Mouse (Mus musculus) lung, postnatal 0 days (tissue): ENCODE results near the gene Ccnt2. TPM values are rescaled to one million over a fixed set of nuclear protein-coding genes. Genes with fewer than 3 reads are reported as not detected.

Source experiments
- ATAC-seq: fragments of 200-750 bp; cut with Nextera tagmentation; 2 replicates; pipeline ENCODE4 v1.8.0; 2017; ENCODE audit warnings: moderate library complexity
- DNase-seq: peaks from one replicate; pipeline ENCODE4 v3.0.0-alpha.2; 2016; ENCODE audit warnings: low spot score
- H3K27ac ChIP-seq: fragments of 300-500 bp; sonication (generic); 2 replicates; pipeline ENCODE4 v1.5.1; 2014; ENCODE audit warnings: antibody characterized with exemption, mild to moderate bottlenecking, low read length, mixed read lengths
- H3K27me3 ChIP-seq: fragments of 300-500 bp; sonication (generic); replicated peaks from 2 replicates; pipeline ENCODE4 v1.6.1; 2014; ENCODE audit warnings: low read length, mixed read lengths; ENCODE audit not compliant: insufficient read depth
- H3K36me3 ChIP-seq: fragments of 300-500 bp; sonication (generic); 2 replicates; pipeline ENCODE4 v1.6.1; 2014; ENCODE audit warnings: low read length, mixed read lengths; ENCODE audit not compliant: insufficient read depth
- H3K4me1 ChIP-seq: fragments of 300-500 bp; sonication (generic); 2 replicates; pipeline ENCODE4 v1.6.1; 2014; ENCODE audit warnings: antibody characterized with exemption, low read depth, low read length, mixed read lengths; ENCODE audit not compliant: insufficient read depth
- H3K4me2 ChIP-seq: fragments of 300-500 bp; sonication (generic); replicated peaks from 2 replicates; pipeline ENCODE4 v1.6.1; 2014; ENCODE audit warnings: low read depth, mild to moderate bottlenecking, low read length, moderate library complexity, mixed read lengths
- H3K4me3 ChIP-seq: fragments of 300-500 bp; sonication (generic); 2 replicates; pipeline ENCODE4 v1.5.1; 2014; ENCODE audit warnings: low read depth, low read length
- H3K9ac ChIP-seq: fragments of 300-500 bp; sonication (generic); replicated peaks from 2 replicates; pipeline ENCODE4 v1.6.1; 2014; ENCODE audit warnings: low read depth, mild to moderate bottlenecking
- H3K9me3 ChIP-seq: fragments of 300-500 bp; sonication (generic); 2 replicates; pipeline ENCODE4 v1.6.1; 2016; ENCODE audit warnings: low read length, mixed read lengths
- CTCF ChIP-seq: IDR thresholded peaks from 2 replicates; pipeline ENCODE4 v1.5.1; 2016; ENCODE audit warnings: antibody characterized with exemption, mild to moderate bottlenecking
- EP300 ChIP-seq: IDR thresholded peaks from 2 replicates; pipeline ENCODE4 v1.6.1; 2016; ENCODE audit warnings: antibody characterized with exemption, mild to moderate bottlenecking, control low read depth
- WGBS: fragments of 180-500 bp; shearing (Covaris S2); extraction: QIAGEN DNeasy Blood & Tissue Kit; methylation state at CpG from one replicate; pipeline ENCODE4 v1.1.7; 2014; 5-methylcytosine and 5-hydroxymethylcytosine counted together
- polyA plus RNA-seq: library from polyadenylated mRNA; unstranded; fragments of >200 nt; fragmentation: Nextera tagmentation; extraction: Ambion mirVana; gene quantifications from 2 replicates; pipeline ENCODE4 v1.2.1, GENCODE M21; 2015

Gene Ccnt2
- polyA plus RNA-seq, 1 experiment from 2014 or later, result 43.7 TPM

DNA sequence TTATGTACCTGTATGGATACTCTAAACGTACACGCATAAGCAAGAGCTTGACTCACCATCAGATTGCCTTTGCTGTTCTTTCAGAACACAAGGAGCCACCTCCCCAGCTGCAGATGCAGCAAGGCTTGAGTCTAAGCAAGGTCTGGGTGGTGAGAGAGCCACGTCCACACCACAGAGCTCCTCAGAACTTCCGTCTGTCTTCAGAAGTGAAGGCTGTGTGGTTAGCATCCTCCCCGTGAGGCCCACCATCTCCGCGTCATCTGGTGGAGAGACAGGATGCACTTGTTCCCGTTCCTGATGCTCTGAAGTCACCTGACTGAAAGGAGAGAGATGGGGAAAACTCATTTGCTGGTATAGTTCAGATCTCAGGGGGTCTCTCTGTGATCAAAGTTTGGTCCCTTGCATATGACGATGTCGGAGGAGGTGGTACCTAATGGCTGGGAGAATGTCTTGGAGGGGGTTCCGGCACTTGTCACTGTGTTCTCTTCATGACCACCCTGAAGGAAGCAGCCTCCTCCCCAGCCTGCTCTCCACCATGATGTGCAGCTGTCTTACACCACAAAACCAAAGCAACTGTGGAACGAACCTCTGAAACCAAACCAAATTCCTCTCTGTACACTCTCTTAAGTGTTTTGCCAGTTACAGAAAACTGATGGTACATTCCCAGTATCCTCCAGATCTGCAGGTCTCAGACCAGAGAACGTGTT lies 56.4 kb downstream of the Ccnt2 start:
- no peaks in the 10 kb centered on the region for H3K36me3 ChIP-seq
- no peak overlapping the region for H3K27ac ChIP-seq
- WGBS, result 72% methylated on average over 13 of the region's 13 CpGs
- TF ChIP-seq EP300 (no peak), CTCF (no peak)
- H3K9ac ChIP-seq, result no peak overlapping the region
- H3K9me3 ChIP-seq, result no peaks in the 10 kb centered on the region
- DNase-seq (no peak), ATAC-seq (no peak)
- no peaks in the 10 kb centered on the region for H3K4me1 ChIP-seq
- H3K27me3 ChIP-seq, result no peaks in the 10 kb centered on the region
- no peak overlapping the region for H3K4me2 ChIP-seq
- no peak overlapping the region for H3K4me3 ChIP-seq

GRCm38 (mm10) chr1:127833714-127834113 lies 59.8 kb downstream of the Ccnt2 start:
- no peaks in the 10 kb centered on the region for H3K27me3 ChIP-seq
- no peak overlapping the region for H3K4me3 ChIP-seq
- no peak for TF ChIP-seq CTCF
- TF ChIP-seq EP300, result no peak
- no peak overlapping the region for H3K4me2 ChIP-seq
- H3K4me1 ChIP-seq, result no peaks in the 10 kb centered on the region
- no peak for ATAC-seq
- DNase-seq, result no peak
- H3K9ac ChIP-seq, result no peak overlapping the region
- H3K9me3 ChIP-seq, result no peaks in the 10 kb centered on the region
- H3K36me3 ChIP-seq, result no peaks in the 10 kb centered on the region
- WGBS, result 28% methylated on average over 2 of the region's 2 CpGs
- H3K27ac ChIP-seq, result no peak overlapping the region

DNA sequence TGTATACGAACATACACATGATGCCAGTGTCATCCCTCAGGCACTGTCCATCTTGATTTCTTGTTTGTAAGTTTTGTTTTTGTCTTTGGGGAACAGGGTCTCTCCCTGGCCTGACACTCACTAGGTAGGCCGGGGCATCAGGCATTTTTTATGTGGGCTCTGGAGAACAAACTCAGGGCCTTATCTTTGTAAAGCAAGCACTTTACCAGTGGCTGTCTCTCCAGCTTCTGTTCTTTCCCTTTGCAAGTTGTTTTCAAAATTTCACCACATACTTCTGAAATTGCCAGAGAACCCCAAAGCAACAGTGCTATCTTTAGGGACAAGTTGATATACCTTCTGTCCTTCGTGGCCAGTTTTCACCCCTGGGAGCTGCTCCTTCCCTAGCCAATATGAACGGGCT lies 60.2 kb downstream of the Ccnt2 start:
- no peaks in the 10 kb centered on the region for H3K27me3 ChIP-seq
- no peaks in the 10 kb centered on the region for H3K36me3 ChIP-seq
- no peaks in the 10 kb centered on the region for H3K9me3 ChIP-seq
- H3K27ac ChIP-seq, result no peak overlapping the region
- TF ChIP-seq CTCF (no peak), EP300 (no peak)
- H3K4me3 ChIP-seq, result no peak overlapping the region
- no peak overlapping the region for H3K4me2 ChIP-seq
- 51% methylated on average over 4 of the region's 4 CpGs for WGBS
- DNase-seq (no peak), ATAC-seq (no peak)
- H3K9ac ChIP-seq, result no peak overlapping the region
- no peaks in the 10 kb centered on the region for H3K4me1 ChIP-seq

DNA sequence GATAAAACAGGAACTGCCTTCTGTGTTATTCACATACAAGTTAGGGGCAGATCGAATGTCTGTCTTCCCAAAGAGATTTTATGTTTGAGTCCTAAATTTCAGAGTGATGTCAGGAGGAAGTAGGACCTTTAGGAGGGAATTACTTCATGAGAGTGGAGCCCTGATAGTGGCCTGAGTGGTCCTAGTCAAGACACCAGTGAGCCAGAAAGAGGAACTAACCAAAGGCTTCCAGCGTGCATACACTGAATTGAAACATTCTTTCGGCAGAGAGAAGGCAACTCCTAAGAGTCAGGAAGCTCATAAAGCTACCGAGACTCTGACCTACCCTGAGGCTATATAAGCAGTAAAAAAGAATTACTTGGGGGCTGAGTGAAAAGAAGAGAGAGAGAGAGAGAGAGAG lies 62.7 kb downstream of the Ccnt2 start:
- Histone ChIP-seq H3K4me3 (no peak overlapping the region), H3K9ac (no peak overlapping the region), H3K4me1 (no peaks in the 10 kb centered on the region), H3K4me2 (no peak overlapping the region), H3K9me3 (no peaks in the 10 kb centered on the region), H3K27me3 (no peaks in the 10 kb centered on the region), H3K27ac (no peak overlapping the region), H3K36me3 (no peaks in the 10 kb centered on the region)
- ATAC-seq, result no peak
- 75% methylated on average over 4 of the region's 4 CpGs for WGBS
- no peak for DNase-seq
- TF ChIP-seq CTCF, result no peak
- no peak for TF ChIP-seq EP300

- no peaks in the 10 kb centered on the region for H3K9me3 ChIP-seq
- DNase-seq (peak; percentile 28), ATAC-seq (no peak)
- 46% methylated on average over 1 of the region's 1 CpGs for WGBS
- no peak overlapping the region for H3K27ac ChIP-seq
- no peak overlapping the region for H3K4me2 ChIP-seq
- H3K36me3 ChIP-seq, result no peaks in the 10 kb centered on the region
- H3K9ac ChIP-seq, result no peak overlapping the region
- no peaks in the 10 kb centered on the region for H3K4me1 ChIP-seq
- H3K4me3 ChIP-seq, result no peak overlapping the region
- H3K27me3 ChIP-seq, result no peaks in the 10 kb centered on the region
- TF ChIP-seq EP300 (no peak), CTCF (no peak)
Observed at GRCm38 (mm10) chr1:127838602-127839001, 64.6 kb downstream of the Ccnt2 start.

DNA sequence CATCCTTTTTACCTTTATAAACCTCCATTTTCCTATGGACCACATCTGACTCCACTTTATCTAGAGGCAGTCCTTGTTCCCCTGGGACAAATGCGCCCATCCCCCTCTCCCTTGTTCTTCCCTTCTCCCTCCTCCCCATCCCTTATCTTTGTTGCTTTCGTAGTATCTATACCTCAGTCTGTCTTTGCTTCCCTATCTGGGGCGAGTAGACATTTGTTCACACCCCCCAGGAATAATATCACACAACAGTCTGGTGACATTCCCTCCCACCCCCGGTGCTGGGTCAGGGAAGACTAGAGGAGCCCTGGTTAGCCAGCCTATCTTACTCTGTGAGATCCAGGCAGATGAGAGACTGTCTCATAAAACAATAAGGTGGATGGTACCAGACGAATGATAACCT lies 71.5 kb downstream of the Ccnt2 start:
- 74% methylated on average over 5 of the region's 5 CpGs for WGBS
- Histone ChIP-seq H3K27me3 (no peaks in the 10 kb centered on the region), H3K27ac (no peak overlapping the region), H3K9me3 (no peaks in the 10 kb centered on the region), H3K4me3 (no peak overlapping the region), H3K36me3 (no peaks in the 10 kb centered on the region), H3K9ac (no peak overlapping the region), H3K4me2 (no peak overlapping the region), H3K4me1 (no peaks in the 10 kb centered on the region)
- DNase-seq (no peak), ATAC-seq (no peak)
- TF ChIP-seq EP300 (no peak), CTCF (no peak)
